Mouse (Mus musculus) right cerebral cortex, postnatal 14 days (tissue): ENCODE results near the gene Grpr.
A peak's percentile ranks its signal among the peaks of the same experiment; 100 is the strongest.

Source experiments
- DNase-seq: peaks from one replicate; pipeline ENCODE4 v3.0.0; 2022

Gene Grpr

DNA sequence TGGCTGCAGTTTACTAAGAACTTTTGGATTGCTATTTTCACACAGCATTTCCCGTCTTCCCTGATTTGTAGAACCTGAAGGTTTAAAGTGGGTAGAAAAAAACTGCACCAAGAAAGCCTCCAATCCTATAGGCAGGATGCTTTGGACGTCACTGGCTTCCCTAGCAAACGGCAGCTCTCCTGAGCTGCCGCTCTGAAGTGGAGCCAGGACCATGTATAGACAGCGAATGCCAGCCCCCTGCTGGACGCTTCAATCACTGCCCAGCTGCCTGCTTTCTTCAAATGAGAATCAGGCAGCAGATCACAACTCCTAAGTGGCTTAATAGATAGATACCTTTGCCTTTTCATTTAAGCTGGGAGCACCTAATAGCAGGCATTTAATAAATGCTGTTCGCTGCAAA, at the start of gene Grpr:
TSS of gene Grpr (minus strand) at position 12 of the 400 bp plus-strand sequence.
- peak; percentile 55 for DNase-seq

DNA sequence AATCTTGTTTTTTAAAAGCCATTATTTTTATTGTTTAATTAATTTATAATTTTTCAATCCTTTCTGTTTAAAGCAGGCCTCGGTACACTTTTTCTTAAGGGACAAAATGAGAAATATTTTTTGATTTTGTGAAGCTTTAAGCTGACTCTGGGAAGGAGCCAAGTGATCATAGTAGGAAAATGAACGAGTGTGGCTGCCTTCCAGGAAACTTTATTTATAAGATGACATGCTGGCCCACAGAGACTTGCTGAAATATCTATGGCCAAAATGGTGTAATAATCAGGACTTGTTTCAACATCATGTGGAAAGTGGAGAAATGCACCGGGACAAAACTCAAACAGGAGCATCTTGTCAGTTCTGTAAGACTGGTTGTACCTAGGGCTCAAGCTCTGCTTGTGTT, 11.0 kb upstream of the Grpr start:
- DNase-seq = no peak

DNA sequence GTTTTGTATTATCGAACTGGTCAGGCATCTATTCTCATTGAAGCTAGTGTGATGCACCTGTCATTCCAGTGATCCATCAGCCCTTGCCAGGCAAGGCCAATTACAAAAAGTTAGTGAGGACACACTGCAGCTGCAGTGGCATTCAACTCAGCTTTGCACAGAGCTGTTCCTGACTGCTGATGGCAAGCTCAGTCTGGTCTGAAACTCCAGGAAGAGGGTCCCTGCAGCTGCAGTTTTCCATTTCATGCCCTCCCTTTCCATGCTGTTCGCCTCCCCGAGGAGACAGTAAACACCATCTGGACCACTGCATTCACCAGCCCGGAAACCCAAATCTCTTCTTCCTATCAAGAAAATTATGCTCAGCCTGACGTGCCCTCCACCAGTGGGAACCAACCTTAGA, 2.4 kb downstream of the Grpr start:
- no peak for DNase-seq

DNA sequence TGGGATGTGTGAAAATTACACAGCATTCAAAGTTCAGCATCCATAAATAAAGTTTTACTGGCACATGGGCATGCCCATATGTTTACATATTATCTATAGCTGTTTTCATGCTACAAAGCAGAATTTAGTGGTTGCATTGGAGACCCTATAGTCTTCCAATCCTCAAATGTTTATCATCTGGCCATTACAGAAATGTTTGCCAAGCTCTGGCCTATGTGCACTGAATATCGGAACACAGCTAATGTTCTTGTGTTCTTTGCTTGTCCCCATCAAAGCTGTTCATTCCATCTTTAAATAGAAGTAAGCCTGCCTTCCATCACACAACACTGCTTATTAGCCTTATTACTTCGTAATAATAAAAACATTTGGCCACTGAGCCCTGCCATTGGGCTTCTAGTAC, 16.6 kb downstream of the Grpr start:
- no peak for DNase-seq

DNA sequence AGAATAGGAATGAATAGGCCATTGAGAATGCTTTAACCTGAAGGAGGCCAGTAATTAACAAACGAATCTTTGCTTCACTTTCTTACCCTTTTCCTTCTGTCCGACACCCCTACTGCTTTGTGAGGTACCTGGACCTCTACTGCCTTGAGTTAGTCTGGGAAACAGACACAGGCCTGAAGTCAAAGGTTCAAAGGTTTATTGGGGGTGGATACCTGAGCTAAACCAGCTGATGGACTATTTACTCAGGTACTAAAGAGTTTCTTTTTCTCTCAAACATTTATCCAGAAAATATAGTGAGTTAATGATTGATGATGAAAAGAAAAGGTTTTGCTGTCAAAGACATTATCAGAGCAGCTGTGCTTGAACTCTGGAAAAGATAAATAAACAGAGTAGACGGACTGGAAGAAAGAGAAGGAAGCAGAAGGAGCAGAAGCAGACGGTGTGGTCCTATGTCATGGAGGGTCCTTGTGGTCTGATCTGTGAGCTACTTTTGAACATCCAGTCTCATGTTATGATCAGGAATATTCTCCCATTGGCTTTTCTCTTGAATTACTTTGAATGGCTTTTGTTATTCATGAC, 30.4 kb downstream of the Grpr start:
- no peak for DNase-seq

DNA sequence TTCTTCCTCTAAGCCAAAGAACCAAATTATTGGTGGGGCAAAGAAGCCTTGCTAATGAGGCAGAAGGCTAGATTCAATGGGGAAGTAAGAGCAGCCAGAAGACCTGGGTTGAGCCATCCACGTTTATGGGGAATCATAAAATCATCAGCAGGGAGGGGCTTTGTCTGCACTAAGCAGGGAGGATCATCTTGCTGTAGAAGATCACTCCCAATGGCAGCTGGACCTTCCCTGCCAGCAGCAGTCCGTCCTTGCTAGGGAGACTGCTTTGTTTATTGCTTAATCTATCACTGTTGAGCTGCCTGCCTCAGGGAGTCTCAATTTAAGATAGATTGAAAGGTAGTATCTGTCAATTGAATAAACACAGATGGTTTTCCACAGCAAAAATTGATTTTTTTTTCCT, 37.7 kb downstream of the Grpr start:
- no peak for DNase-seq

DNA sequence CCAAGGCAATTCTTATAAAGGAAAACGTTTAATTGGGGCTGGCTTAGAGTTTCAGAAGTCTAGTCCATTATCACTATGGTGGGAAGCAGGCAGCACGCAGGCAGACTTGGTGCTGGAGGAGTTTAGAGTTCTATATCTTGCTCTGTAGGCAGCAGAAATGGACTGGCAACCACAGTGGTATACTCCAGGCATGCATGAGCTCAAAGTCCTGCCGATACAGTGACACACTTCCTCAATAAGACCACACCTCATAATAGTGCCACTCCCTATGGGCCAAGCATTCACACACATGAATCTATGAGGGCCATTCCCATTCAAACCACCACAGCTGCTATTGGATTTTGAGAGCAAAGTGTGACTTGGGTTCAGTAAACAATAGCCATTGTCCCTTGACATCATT, 47.4 kb downstream of the Grpr start:
- no peak for DNase-seq
